Mouse (Mus musculus) gastrocnemius, postnatal 10 days (tissue): ENCODE results near the gene Taar7e. TPM values are rescaled to one million over a fixed set of nuclear protein-coding genes. Genes with fewer than 3 reads are reported as not detected.
A peak's percentile ranks its signal among the peaks of the same experiment; 100 is the strongest.
"Not testable (repeated sequence)": the region's sequence is repeated elsewhere in the genome, so short reads cannot be mapped to it uniquely, and the experiment has no call there.

Source experiments
- DNase-seq: peaks from one replicate; pipeline ENCODE4 v3.0.0; 2021; ENCODE audit warnings: mixed read lengths
- long read RNA-seq, 2 experiments: library from polyadenylated mRNA; stranded (forward); transcript quantifications; one replicate each; pipeline ENCODE4 v2.0.0; 2021
- total RNA-seq, 2 experiments: library from RNA; stranded (reverse); gene quantifications; 2 replicates each; pipeline ENCODE4 v1.2.3; 2021

The Taar7e gene
- not detected for total RNA-seq
- long read RNA-seq, experiment 1: 0 reads
- long read RNA-seq, experiment 2: 0 reads

DNA sequence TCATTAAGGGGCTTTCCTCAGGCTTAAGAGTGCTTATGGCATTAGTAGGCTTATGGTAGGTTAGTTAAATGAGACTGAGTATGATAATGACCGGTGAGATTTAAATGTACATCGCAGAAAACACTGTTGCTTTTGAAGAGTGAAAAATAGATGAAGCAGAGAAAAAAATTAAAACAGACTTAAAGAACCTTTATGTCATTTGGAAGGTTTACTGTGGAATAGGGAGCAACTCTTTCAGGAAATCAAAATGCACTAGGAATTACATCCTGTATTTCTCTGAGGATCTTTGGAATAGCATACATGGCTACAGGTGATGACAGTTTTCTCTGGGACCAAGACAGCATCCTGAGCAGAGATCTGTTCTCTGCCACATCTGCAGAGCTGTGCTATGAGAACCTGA, at the start of gene Taar7e:
Gene Taar7e (plus strand): TSS at position 301 of the 400 bp plus-strand sequence.
- DNase-seq: no peak

DNA sequence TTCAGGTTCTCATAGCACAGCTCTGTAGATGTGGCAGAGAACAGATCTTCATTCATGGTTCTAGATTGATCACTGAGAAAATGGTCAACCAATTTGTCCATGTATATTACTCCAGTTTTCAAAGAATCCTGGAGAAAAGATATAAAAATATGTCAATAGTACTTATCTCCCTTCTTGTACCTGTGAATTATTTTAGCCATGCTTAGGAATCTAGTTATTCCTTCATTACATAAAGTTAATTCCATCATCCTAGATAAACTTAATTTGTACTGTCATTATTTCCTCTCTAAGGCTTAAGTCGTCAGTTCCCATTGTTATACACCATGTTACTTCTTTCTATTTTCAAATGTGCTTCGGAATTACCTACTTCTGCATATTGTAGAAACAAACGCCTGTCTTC, 44.0 kb upstream of the Taar7e start, which contains the start of gene Taar7a:
Gene Taar7a (minus strand): TSS at position 101 of the 400 bp plus-strand sequence.
- no peak for DNase-seq

DNA sequence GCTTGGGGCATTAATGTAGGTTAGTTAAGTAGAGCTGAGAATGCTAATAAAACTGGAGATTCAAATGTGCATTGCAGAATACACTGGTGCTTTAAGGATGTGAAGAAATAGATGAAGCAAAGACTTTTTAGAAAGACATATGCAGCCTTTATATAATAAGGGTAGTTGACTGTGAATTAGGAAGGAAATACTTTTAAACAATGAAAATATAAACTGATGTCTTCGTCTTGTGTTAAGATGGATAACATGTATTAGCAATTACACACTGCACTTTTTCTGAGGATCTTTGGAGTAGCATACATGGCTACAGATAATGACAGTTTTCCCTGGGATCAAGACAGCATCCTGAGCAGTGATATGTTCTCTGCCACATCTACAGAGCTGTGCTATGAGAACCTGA, 37.8 kb upstream of the Taar7e start, which contains the start of gene Taar7b:
Gene Taar7b (plus strand): TSS at position 301 of the 400 bp plus-strand sequence.
- no peak for DNase-seq

DNA sequence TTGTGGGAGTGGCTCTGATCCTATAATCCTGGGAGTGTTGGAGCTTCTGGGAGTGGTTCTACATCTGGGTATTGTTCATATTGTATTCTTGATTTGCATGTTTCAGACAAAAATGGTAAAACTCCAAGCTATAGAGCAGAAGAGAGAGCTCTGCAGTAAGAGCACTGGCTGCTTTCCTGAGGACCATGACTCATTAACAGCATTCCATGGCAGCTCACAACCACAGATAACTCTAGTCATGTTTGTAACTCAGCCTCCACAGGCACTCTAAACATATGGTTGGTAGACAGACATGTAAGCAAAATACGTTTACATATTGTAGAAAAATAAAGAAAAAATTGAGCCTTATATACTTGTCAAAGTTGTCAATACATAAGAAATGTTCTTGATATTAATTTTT, 31.0 kb upstream of the Taar7e start:
- DNase-seq: no peak

DNA sequence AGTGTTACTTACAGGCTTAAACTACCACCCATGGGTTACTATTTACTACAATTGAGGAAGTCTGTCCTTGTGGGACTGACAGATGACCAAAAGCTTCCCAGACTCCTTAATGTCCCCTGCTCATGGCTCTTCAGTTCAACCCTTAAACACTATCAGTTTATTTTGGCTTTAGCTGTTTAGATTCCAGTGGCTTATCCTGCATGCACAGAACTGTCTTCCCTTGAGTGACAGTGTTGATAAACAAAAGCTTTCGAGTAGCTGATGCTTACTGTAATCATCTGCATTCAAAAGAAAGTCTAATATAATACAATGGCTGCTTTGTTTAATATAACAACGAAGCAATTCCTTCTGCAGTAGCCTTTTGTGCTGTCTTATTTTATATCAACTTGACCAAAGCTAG, 30.4 kb upstream of the Taar7e start:
- no peak for DNase-seq

DNA sequence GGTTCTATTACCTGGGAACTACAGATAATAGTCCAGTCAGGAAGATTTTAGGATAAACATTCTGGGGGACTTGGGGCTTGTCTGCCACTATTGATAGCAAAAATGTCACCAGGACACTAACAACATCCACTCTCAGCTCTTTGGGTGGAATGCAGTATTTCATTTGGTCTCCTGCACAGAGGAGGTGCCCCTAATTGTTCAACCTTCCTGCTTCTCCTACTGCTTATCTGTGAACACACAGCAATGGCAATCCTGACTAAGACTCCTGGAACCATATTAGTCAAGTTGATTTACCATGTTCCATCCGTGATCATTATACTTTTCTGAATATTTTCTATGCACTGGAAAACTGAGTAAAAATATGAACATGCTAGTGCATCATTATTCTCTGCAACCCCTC, 29.3 kb upstream of the Taar7e start:
- DNase-seq: no peak

DNA sequence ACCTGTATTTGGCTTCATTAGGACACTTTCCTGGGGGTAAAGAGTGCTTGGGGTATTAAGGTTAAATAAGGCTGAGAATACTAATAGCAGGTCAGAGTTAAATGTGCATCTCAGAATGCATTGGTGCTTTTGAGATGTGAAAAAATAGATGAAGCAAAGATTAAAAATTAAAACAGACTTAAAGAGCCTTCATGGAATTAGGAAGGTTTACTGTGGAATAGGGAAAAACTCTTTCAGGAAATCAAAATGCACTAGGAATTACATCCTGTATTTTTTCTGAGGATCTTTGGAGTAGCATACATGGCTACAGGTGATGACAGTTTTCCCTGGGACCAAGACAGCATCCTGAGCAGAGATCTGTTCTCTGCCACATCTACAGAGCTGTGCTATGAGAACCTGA, 10.5 kb upstream of the Taar7e start, which contains the start of gene Taar7d:
Gene Taar7d (plus strand): TSS at position 301 of the 400 bp plus-strand sequence.
- DNase-seq: no peak

DNA sequence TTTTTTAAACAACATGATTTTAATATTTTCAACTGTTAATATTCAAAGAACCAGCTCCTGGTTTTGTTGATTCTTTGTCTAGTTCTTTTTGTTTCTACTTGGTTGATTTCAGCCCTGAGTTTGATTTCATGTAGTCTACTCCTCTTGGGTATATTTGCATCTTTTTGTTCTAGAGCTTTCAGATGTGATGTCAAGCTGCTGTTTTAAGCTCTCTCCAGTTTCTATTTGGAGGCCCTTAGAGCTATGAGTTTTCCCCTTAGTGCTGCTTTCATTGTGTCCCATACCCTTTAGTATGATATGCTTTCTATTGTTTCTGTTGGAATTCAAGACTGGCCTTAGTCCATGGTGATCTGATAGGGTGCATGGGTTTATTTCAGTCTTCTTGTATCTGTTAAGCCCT, 6.1 kb upstream of the Taar7e start:
- DNase-seq: no peak

DNA sequence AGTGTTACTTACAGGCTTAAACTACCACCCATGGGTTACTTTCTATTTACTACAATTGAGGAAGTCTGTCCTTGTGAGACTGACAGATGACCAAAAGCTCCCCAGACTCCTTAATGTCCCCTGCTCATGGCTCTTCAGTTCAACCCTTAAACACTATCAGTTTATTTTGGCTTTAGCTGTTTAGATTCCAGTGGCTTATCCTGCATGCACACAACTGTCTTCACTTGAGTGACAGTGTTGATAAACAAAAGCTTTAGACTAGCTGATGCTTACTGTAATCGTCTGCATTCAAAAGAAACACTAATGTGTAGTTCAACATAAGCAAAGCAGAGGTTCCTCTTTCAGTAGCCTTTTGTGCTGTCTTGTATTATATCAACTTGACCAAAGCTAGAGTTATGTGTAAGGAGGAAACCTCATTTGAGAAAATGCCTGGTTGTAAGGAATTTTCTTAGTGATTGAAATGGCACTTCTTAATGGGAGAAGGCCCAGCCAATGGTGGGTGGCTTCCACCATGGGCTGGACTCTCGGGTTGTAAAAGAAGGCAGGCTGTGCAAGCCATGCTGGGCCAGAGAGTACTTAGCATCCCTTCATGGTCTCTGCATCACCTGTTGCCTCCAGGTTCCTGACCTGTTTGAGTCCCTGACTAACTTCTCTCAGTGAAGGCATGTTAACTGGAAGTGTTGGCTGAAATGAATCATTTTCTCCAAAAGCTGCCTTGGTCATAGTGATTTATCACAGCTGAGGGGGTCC, 2.9 kb downstream of the Taar7e start:
- no peak for DNase-seq

DNA sequence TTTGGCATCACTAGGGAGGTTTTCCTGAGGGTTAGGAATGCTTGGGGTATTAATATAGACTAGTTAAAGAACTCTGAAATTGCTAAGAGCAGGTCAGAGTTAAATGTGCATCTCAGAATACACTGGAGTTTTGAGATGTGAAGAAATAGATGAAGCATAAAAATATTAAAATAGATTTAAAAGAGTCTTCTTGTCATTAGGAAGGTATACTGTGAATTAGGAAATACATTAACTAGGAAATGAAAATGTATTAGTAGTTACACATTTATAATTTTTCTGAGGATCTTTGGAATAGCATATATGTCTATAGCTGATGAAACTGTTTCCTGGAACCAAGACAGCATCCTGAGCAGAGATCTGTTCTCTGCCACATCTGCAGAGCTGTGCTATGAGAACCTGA, 11.8 kb downstream of the Taar7e start, which contains the start of gene Taar7f:
Gene Taar7f (plus strand): TSS at position 301 of the 400 bp plus-strand sequence.
- no peak for DNase-seq

DNA sequence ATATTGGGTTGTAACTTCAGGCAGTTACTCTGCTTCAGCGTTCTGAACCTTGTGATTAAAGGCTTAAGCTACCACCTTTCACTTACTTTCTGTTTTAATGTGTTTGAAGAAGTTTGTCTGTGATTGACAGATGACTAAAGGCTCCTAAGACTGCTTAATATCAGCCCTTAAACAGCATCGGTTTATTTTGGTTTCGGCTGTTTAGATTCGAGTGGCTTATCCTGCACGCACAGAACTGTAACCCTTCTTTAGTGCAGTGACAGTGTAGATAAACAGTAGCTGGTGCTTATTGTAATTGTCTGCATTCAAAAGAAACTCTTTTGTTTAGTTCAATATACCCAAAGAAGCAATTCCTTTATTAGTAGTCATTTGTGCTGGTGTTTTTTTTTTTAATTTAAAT, 14.6 kb downstream of the Taar7e start:
- no peak for DNase-seq

DNA sequence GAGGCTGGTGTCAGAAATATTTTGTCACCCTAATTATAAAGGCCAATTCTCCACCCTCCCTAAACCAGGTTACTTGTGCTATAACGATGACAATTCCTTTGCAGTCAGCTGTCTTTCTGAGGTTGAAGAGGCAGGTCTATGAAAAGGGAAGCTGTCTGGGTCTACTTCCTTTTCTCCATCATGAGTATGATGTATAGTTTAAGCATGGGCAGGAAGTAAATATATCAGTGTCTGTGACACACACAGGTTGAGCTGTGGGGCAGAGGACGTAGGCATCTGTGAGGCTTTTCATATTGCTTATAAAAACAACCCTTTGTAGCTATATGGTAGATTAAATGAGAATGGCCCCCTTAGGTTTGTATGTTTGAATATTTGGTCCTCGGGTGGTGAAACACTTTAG, 21.6 kb downstream of the Taar7e start:
- DNase-seq: no peak

DNA sequence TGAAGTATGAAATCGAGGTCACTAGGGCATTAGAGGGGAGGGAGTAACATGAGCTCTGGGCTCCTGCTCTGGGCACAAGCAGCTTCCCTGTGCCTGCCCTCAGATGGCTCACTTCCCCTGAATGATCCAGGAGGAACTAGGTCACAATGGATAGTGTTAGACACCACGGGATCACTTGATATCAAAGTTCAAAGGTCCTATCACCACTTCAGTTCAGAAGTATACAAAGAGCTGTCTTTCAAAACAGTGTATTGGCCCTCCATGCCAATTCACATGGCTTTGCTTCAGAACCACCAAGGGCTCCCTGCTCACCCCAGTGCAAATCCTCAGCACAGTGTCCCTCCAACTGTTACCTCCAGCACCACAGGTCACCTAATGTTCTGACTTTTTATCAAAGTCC, 37.3 kb downstream of the Taar7e start:
- not testable (repeated sequence) for DNase-seq

DNA sequence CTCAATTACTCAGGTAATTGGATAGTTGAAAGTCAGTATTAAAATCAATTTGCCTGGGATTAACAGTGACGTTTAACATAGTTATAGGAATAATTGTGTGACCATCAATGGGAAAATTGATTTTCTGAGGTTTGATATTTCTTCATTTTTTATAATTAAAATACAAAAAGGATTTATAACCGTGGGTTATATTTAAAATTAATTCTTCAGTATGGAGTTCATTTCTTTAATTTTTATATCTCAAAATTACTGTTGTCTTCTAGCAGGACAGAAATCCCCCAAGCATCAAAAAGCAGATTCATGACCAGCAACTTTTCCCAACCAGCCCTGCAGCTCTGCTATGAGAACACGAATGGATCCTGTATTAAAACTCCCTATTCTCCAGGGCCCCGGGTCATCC, 38.8 kb downstream of the Taar7e start, which contains the start of gene Taar8a:
Gene Taar8a (plus strand): TSS at position 301 of the 400 bp plus-strand sequence.
- DNase-seq: not testable (repeated sequence)

DNA sequence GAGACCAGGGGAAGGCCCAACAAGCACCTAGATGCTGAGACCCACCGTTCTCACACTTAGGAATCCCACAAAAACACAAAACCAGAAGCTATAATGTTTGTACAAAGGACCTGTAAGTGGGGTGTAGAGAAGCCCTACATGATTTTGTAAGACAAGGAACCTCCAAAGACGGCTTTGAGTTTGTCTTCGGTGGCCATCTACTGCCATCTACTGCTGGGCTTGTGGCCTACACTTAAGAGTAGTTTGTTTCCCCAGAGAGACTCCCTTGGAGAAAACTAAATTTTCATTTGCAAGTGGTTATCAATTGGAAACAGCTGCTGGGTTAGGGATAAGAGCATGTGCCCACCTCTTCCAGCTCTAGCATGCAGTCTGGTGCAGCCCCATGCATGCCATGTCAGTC, 42.8 kb downstream of the Taar7e start:
- peak; percentile 23 for DNase-seq

DNA sequence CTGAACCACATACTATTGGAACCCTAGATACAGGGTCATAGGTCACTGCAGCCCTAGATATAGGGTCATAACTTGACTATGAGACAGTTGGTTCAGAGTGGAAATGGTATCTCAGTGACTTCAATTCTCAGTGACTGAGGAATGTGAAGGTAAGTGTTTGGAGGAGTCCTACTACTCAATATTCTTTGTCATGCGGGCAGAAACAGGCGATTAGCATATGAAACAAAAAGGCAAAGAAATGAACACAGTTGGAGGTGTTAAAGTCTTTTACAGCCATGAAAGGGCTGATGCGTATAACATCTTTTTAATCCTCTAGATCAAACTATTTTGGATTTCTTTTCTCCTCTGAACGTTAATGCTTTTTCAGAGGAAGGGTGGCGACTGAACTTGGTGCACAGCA, 48.5 kb downstream of the Taar7e start:
- DNase-seq: no peak

DNA sequence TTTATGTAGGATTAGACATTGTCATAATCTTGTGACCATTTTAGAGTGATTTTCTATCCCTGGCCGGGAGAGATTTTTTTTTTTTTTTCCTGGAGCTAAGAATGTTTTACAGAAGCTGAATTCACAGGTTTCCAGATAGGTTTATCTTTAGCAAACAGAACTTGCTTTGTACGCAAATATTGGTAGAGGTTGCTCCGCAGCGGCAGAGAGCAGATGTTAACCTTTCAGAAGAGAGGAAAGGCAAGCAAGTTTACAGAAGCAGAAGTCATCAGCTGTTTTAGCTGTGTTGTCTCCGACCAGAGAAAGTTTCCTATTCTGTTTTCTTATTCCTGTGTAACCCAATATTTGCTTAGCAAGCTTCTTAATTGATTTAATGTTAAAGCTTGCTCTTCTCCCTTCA, 49.1 kb downstream of the Taar7e start:
- no peak for DNase-seq

DNA sequence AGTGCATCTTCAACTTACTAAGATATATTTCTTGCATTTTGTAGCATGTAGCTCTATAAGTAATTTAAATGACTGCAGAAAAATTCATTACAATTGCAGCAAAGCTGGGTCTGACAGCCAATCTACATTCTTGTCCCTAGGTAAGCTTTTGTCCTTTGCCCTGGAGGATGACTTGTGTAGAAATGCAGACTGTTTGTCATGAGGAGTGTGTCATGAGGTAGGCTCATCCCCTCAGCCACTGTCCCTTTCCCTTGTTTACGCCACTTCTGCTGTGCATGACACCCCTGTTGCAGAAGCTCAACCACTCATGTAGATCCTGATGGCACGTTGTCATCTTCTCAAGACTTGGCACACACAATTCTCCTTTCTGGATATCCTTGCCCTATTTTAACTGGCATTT, 49.8 kb downstream of the Taar7e start:
- DNase-seq: no peak

Other genes with a start within 250 kb of the Taar7e start
- gene Slc18b1, start 240.6 kb upstream of the Taar7e start, total RNA-seq: 10 to 100 TPM; 13.6 to 14.7 TPM
- gene Vnn3, start 186.2 kb upstream of the Taar7e start, total RNA-seq: under 1 TPM; 0.21 to 0.47 TPM
- gene Vnn1, start 142.9 kb upstream of the Taar7e start, total RNA-seq: under 1 TPM; 0.23 to 0.32 TPM
- not detected for gene Taar1, start 117.3 kb upstream of the Taar7e start, total RNA-seq
- gene Taar2, start 99.0 kb upstream of the Taar7e start, total RNA-seq: not detected
- gene Taar3, start 88.1 kb upstream of the Taar7e start, total RNA-seq: not detected
- not detected for gene Taar4, start 77.1 kb upstream of the Taar7e start, total RNA-seq
- not detected for gene Taar5, start 66.9 kb upstream of the Taar7e start, total RNA-seq
- not detected for gene Taar6, start 52.0 kb upstream of the Taar7e start, total RNA-seq
- not detected for gene Taar7a, start 44.1 kb upstream of the Taar7e start, total RNA-seq
- gene Taar7b, start 37.7 kb upstream of the Taar7e start, total RNA-seq: not detected
- not detected for gene Taar7d, start 10.4 kb upstream of the Taar7e start, total RNA-seq
- not detected for gene Taar7f, start 11.9 kb downstream of the Taar7e start, total RNA-seq
- gene Taar8a, start 38.9 kb downstream of the Taar7e start, total RNA-seq: not detected
- gene Taar8b, start 54.7 kb downstream of the Taar7e start, total RNA-seq: not detected
- not detected for gene Taar8c, start 64.3 kb downstream of the Taar7e start, total RNA-seq
- not detected for gene Taar9, start 71.9 kb downstream of the Taar7e start, total RNA-seq
- gene Stx7, start 111.7 kb downstream of the Taar7e start, total RNA-seq: 10 to 100 TPM; 31.8 to 34.9 TPM
- 1 to 10 TPM in 1 of 2 experiments, under 1 TPM in 1; 0.89 to 3.1 TPM for gene Moxd1, start 185.9 kb downstream of the Taar7e start, total RNA-seq